Mouse (Mus musculus) erythroblast, adult 5-6 weeks (primary cell): Measurements from ENCODE around the gene Lypd6b. TPM values are rescaled to one million over a fixed set of nuclear protein-coding genes. Genes with fewer than 3 reads are reported as not detected.

Experiments
- ATAC-seq: replicated peaks from 2 replicates; pipeline ENCODE4 v1.8.0; 2016; ENCODE audit warnings: moderate number of reproducible peaks, mild to moderate bottlenecking, moderate TSS enrichment, inconsistent platforms; ENCODE audit not compliant: poor library complexity, low FRiP score, severe bottlenecking
- total RNA-seq, 2 experiments: library from RNA; stranded (forward) in 1 of 2; stranded (reverse) in 1 of 2; fragments of 150-400 nt in 1 of 2; fragments of 200-764, 138-1000 nt in 1 of 2; gene quantifications; 2 replicates each; pipeline versions ENCODE4 v1.2.3 to v1.2.4; 2015 to 2017; ENCODE audit warnings: low replicate concordance in 2 of 2

Lypd6b gene
- total RNA-seq, 2 experiments from 2014 or later: not detected

GRCm38 (mm10) chr2:49997216-49997615 is 209.7 kb downstream of the Lypd6b start:
- no peak for ATAC-seq

Other genes with a start within 250 kb of the Lypd6b start
- gene Kif5c, start 168.4 kb upstream of the Lypd6b start, total RNA-seq (2015; ENCODE audit: low replicate concordance): 0.19 TPM in 1 of 2 replicates, not detected in the other
- 0.51 and 5.2 TPM in 2 replicates for gene Kif5c, start 168.4 kb upstream of the Lypd6b start, total RNA-seq (2017; ENCODE audit: low replicate concordance)